Mouse (Mus musculus): Measurements from ENCODE around the gene Pde8a.

DNA sequence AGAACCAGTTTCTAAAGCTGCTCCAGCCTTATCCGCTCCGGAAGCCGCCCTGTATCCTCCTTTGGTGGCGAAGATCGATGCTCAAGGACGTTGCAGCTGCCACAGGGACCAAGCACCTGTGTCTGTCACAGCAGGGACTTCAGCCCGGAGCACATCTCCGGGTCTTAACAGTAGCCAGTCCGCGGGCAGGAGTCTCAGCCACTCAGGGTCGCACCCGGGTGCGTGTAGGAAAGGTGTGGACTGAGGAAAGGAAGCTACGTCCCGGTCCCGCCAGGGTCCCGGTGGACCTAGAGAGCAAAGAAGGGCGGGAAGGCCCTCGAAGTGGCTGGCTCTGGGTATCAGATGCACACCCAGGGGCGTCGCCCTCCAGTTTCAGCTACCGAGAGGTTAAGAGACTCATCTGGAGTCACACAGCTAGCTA lies 1.1 kb upstream of the Pde8a start:
- TF ChIP-seq CTCF (IDR thresholded peaks at IDR 0.05; ENCODE audit: borderline replicate concordance, insufficient read depth, low read length) (no peak), POLR2A (IDR thresholded peaks at IDR 0.05; ENCODE audit: low read depth, low read length) (no peak)
